Mouse (Mus musculus): ENCODE data around the gene Med28.
A peak's percentile ranks its signal among the peaks of the same experiment; 100 is the strongest.

Med28 gene

DNA sequence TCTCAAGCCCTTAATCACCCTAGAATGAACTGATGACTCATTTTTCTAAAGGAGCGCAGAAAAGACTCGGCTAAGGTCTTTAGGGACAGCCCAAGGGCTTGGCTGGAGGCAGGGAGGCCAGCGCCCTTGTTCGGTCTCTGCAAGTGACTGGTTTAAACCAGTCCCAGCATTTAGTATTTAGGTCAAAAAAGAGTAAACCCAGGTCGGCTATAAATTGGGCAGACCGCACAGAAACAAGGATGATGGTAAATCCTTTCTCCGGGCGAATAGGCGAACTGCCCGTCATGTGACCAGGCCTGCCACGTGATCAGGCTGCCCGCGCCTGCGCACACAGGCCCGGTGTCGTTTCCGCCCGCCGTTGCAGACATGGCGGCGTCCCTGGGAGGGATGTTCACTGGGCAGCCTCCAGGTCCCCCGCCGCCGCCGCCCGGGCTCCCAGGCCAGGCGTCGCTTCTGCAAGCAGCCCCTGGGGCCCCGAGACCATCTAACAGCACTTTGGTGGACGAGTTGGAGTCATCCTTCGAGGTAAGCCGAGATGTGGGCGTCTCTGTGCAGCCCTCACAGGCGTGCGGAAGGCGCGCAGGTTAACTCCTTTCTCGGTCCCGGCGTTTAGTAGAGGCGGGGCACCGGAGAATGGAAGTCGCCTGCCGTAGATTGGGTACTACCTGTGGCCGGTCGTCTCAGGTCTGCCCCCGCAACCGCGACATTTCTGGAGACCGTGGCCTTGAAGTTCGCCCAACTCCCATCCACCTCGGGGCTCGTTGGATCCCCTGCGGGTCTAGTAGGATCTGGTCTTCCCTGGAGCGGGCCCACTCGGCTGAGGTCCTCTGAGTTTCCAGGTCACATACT, at the start of gene Med28:
TSS of gene Med28 (plus strand) at position 270 of the 849 bp plus-strand sequence.
- peak; percentile 94 to 96 for DNase-seq

- no peak for DNase-seq
These were observed 47.1 kb upstream of the Med28 start for GRCm38 (mm10) chr5:45472880-45473450.

GRCm38 (mm10) chr5:45473521-45473920, 46.5 kb upstream of the Med28 start:
- DNase-seq: no peak

DNA sequence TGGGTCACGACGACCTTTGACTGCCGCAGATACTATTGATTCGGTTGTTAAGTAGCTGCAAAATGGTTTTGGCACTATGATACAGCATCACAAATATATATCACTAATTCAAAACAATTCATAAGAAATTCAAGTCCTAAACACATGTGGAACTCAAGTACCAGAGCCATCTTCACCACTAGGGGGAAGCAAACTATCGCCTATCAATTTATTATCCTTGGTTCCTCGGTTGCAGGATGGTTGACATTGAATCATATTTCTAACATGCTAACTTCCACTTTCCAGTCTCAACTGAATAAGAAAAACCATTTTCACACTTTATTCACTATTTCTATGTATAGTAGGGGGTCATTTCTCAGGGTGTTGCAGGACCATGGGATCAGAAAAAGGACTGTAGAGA, 45.8 kb upstream of the Med28 start:
- DNase-seq: peak in 1 of 2 experiments; percentile 62

- no peak for DNase-seq
These were observed 45.3 kb upstream of the Med28 start for GRCm38 (mm10) chr5:45474758-45475157.

DNA sequence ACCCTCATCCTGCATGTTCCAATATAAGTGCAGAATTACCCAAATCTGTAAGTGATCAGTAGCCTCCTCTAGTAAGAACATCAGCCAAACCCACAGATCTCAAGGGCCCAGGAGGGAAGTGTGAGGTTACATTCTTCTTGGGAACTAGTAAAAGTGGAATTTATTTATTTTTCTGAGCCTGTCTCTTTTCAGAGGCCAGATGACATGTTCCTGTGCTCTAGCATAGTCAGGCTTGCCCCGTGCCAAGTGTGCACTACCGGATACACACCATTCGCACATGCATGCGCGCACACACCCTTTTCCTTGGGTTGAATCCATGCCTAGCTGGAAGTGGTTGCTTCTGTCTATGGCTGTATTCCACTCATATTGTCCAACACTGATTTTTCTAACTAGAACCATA, 44.3 kb upstream of the Med28 start:
- DNase-seq: no peak

DNA sequence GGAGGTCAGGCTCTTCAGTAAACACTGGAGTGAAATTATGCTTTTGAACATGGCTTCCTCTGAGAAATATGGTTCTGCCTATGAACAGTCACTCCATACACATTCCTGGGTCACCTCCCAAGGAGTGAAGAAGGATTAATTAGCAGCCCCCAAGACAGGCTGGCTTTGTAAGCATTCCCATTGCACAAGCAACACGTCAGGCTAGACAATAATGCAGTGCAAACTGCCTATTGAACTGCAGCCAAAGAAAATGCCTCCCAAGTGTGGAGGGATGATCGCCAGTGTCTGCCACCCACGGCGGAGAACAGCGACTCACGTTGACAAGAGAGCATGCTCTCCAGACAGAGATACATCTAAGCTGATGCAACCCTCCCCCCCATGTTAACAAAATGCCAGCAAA, 43.7 kb upstream of the Med28 start:
- no peak for DNase-seq

GRCm38 (mm10) chr5:45477601-45478000, 42.4 kb upstream of the Med28 start:
- DNase-seq: peak in 1 of 2 experiments; percentile 25

DNA sequence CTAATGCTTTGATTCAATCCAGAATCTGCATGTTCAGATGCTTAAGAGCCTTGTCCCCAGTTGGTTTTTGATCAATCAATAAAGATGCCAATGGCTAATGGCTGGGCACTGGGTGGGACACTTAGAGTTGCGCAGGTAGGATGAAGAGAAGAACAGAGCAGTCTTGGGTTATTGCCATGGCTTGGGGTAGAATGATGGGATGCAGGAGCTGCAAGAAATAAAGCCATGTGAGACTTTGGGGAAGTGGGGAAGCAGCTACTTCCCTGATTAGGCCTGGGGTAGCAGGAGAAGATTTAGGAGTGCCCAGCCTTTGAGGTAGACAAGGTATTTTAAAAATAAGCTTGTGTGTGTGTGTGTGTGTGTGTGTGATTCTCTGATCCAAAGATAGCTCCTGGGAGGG, 40.0 kb upstream of the Med28 start:
- no peak for DNase-seq

DNA sequence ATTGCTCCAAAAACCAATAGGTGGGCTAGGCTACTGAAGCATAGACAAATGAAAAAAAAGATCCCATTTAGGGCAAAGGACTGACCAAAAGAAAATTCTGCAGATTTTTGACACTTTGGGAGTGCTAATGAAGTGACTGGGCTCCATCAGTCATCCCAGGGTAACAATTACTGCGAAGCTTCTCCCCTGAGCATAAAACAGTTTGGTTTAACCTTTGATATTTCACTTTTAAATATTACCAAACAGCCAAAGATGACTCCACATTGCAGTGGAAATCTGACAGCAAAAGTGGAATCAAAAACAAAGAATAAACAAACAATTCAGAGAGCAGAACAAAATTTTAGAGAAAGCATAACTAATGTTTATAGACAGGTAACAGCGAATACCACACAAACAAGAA, 38.9 kb upstream of the Med28 start:
- no peak for DNase-seq

DNA sequence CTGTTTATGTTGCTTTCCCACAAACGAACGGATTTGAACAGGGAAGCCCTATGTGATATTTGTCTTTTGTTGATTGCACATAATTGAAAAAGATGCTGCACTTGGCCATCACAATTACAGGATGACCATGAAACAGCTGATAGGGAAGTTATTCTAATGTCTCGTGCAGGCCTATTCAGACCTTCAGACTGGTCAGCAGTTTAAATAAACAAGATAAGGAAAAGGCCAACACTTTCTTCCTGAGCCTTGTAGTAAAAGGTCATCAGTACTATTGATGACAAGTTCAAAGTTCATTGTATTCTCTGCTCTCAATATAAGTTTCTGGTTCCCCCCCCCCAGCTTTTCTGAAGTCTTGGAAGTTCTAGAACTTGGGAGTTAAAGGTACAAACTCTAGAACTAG, 37.4 kb upstream of the Med28 start:
- DNase-seq: no peak

DNA sequence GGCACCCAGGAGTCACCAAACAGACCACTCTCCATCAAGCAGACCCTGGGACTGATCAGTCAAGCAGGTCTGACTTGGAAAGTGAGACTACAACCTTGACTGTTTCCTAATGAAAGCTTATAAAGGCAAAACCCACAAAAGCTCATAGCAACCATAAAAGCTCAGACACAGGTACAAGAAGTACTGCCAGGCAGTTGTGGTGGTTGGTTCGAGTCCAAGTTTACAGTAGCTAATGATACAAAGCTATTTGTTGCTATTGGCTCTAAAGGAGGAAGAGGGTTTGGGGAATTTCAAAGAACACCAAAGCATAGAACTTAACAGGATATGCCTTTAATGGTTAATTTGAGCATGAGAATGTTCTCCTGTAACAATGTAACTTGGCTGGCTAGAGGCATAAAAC, 36.4 kb upstream of the Med28 start:
- no peak for DNase-seq

DNA sequence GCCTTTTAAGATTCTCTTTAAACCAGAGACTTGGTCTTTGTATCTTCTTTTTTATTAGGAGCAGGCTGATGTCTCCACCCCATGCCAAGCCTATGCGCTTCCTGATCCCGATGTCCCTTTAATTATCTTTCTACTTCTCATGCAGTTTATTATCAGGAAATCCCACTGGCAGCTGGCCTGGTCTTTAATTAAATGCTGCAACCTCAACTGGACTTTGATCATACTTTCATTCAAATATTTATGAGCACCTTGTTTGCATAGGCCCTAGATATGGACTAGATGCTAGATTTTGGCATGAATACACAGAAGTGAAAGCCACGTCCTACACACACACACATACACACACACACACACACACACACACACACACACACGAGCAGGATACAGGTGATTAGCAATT, 28.3 kb upstream of the Med28 start:
- DNase-seq: no peak

DNA sequence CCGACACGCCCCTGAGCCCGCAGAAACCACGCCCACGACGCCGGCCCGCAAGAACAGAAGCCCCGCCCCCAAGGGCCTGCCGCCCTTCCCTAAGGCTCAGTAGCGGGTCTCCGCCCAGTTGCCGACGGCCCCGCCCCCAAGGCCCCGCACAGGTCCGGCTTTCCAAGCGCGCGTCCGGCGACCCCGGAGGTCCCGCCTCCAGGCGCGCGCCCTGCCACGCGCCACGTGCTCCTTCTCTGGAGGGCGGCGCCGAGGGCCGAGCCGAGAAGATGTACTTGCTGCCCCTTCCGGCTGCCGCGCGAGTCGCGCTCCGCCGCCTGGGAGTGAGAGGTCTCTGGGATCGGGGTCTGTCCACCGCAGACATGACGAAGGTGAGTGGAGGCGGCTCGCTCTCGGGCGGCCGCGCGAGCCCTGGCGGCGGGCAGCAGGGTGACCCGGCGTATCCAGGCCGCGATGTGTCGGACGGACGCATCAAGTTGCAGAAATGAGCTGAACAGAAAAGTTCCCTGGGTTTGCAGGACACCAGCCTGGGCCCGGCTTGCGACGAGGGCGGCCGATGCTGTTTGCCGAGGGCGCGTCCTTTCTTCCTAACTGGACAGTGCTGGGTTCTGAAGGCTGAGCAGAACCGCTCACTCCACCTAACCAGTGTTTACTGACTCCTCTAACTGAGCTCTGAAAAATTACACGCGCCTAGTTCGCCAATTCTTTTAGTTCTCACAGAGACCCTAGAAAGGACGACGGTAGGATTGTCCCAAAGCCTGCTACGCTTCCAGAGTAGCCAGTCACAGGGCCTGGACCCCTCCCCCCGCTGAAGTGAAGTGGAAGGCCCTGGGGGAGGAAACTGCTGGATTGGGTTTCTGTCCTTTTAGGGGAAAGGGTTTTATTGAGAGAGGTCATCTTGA, 26.6 kb upstream of the Med28 start, which contains the start of gene Lap3:
TSS of gene Lap3 (plus strand) at position 184 of the 902 bp plus-strand sequence.
- peak; percentile 99 to 100 for DNase-seq

DNA sequence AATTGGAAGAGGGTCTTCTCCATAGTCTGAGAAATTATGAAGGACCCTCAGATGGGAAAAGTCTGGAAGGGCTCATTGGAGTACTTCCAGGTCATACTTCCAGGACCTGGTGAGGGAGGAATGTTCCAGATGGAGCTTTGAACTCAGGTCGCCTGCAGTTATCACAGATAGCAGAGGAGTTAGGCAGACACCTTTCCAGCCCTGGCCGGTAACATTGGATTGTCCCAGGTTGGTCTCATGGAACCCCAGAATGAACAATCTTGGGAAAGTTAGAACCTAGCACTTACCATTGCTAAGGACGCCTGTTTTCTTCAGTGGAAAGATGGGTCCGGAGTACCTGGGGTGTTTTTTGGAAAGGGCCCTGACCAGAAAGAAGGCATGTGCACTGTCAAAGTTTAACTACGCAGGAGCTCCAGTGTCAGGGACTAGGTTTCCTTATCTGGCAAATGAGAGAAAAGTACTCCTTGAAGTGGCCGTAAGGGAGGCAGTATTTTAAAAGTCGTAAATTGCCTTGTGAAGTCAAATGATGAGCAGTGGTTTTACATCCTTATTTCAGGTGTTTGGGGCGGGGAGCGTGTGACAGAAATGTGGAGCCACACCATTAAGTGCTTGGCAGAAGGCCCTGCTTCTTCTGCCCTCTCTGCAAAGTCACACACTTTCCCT, 25.8 kb upstream of the Med28 start:
- peak in 1 of 2 experiments; percentile 33 for DNase-seq

DNA sequence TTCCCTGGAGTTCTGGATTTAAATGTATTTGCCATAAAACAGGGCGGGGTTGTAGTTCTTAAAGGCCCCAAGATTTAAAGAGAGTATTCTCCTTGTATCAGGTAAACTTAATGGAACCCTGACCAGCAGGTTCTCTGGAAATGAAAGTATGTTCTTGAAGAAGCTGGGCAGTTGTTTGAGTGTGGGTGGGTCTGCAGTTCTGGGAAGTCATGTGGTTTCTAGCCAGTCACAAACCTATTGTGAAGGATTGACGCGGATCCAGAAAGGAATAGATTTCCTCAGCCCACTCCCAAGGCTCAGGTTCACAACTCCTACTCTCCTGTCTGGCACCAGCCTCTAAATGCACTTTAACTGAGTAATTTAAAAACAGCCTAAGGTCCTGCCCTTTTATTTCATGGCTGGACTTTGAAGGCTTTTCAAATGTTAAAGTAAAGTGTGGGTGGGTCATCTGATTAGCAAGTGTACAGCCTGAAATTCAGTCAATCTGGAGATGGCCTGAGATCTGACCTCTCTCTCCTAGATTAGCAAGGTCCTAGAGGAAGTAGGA, 24.5 kb upstream of the Med28 start:
- DNase-seq: no peak

GRCm38 (mm10) chr5:45496042-45496441, 24.0 kb upstream of the Med28 start:
- no peak for DNase-seq

- DNase-seq: no peak
These were observed 23.6 kb upstream of the Med28 start for GRCm38 (mm10) chr5:45496479-45496878.

DNA sequence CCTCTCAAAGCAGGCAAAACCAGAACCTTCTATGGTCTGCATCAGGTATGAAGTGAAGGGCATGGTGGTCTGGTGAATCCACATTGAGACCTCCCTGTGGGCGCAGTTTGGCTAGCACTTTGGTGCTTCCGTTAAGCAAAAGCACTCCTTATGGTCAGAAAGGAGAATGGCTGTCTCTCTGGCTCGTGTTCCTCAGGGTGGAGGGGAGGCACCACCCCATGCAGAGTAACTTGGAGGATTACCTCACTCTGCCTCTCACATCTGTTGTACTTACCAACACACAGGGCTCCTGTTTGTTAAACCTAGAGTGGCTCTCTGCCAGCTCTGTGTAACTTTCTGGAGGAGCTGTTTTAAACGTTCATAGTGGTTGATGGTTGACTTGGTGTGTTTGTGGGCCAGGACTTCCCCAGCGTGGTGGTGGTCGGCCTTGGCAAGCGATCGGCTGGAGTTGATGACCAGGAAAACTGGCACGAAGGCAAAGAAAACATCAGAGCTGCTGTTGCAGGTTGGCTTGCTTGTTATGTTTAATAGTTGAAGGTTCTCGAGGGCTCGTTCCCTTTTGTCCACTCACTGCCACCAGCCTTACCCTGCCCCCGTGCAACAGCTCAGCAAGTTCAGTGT, 23.0 kb upstream of the Med28 start:
- DNase-seq: peak in 1 of 2 experiments; percentile 31

GRCm38 (mm10) chr5:45497564-45497963, 22.5 kb upstream of the Med28 start:
- no peak for DNase-seq

- DNase-seq: no peak
These were observed 10.0 kb upstream of the Med28 start for GRCm38 (mm10) chr5:45510071-45510470.

DNA sequence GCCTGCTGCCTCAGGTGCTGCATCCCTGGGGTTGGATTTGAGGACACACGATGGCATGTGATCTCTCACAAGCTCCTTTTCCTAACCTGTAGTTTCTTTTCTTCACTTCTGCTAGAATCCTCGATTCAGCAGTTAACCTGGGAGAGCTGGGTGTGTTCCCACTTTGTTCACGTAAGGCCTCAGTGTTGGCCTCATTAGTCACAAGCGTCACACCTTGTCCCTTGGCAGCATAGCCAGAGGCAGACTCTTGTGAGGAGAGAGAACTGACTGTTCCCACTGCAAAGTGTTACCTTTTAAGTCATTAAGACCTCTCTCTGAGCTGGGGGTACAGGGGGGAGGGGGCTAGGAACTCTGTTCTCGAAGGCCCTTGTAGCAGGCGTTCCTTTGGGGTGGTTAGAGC, 7.1 kb upstream of the Med28 start:
- DNase-seq: peak in 1 of 2 experiments; percentile 54
